Mouse (Mus musculus): ENCODE measurements at regions not wholly inside any gene's neighbourhood (a gene's known extent, or its start where the extent isn't known, plus 50 kb on each side); places are given as distances from the start of the nearest gene placed in this dataset.

DNA sequence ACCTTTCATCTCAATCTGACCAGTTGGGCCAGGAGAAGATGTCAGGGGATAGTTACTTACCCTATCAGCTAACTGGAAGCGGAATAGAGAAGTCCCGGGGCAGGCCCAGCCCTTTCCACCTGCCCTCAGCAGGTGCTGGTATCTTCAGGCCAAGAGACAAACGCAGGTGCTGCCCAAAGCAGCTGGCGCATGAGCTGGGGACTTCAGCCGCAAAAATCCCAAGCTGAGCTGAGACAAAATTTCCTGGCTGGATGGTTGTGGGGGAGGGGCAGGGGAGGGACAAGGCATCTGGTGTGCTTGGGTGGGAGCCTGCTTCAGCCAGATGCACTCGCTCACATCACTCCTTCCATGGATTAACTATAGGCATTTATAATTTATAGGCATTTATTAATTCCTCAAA lies 125.5 kb upstream of the Lemd2 start:
- TF ChIP-seq CTCF (conservative IDR thresholded peaks at IDR 0.05; ENCODE audit: insufficient read depth, insufficient read length, low read depth, low read length) (no peak), POLR2A (IDR thresholded peaks at IDR 0.05; ENCODE audit: low read depth, low read length) (no peak)

All from kidney, adult 2 months (tissue).